Mouse (Mus musculus) embryonic fibroblast, embryonic 13.5 days (primary cell): ENCODE results near the gene Yipf1.

ENCODE experiments used
- CTCF ChIP-seq: IDR thresholded peaks from 2 replicates; pipeline ENCODE4 v1.5.1; 2011; ENCODE audit warnings: mild to moderate bottlenecking, control low read depth, low read length, moderate library complexity, borderline replicate concordance; ENCODE audit not compliant: insufficient read depth
- POLR2A ChIP-seq: IDR thresholded peaks from 2 replicates; pipeline ENCODE4 v1.6.1; 2011; ENCODE audit warnings: low read depth, mild to moderate bottlenecking, control low read depth, low read length, moderate library complexity

DNA sequence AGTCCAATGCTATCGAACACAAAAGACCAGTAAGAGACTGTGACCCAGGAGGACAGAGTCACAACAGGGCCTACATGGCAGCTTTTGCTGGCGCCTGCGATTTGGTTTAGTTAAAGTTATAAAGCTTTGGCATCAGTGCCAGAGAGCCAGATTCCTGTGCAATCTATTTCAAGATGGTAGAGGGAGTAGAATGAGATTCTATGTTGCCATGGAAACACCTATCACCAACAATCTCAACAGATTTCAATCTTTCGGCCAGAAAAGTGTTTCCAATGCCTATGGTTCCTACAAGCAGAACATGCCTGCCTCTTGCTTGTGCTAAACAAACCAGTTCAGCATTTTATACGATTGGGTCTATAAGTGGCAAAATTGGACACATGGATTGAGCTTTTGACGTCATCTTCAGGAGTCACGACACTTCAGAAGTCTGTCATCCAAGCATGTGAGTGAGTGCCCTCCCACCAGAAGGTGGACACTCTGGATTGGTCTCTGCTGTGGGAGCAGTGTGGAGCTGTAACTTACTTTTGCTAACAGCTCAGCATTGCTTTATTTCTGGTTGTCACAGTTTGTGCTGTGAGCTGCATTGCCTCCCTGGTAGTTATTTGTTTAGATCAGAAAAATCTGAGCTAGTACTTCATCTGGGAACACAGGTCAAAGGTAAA, 22.4 kb upstream of the Yipf1 start:
- no peak for TF ChIP-seq POLR2A
- no peak for TF ChIP-seq CTCF
